Mouse (Mus musculus) hindbrain, embryonic 11.5 days (tissue): ENCODE results near the gene Trmt13. TPM values are rescaled to one million over a fixed set of nuclear protein-coding genes. Genes with fewer than 3 reads are reported as not detected.

Experiments used
- ATAC-seq: fragments of 200-750 bp; cut with Nextera tagmentation; 2 replicates; pipeline ENCODE4 v1.8.0; 2017; ENCODE audit warnings: mild to moderate bottlenecking, moderate TSS enrichment, moderate library complexity; ENCODE audit not compliant: low FRiP score
- DNase-seq: peaks from one replicate; pipeline ENCODE4 v3.0.0-alpha.2; 2015; ENCODE audit warnings: low spot score
- H3K27ac ChIP-seq: fragments of 300-500 bp; sonication (generic); 2 replicates; pipeline ENCODE4 v1.5.1; 2014; ENCODE audit warnings: mild to moderate bottlenecking, low read depth, low read length
- H3K27me3 ChIP-seq: fragments of 300-500 bp; sonication (generic); 2 replicates; pipeline ENCODE4 v1.6.1; 2014; ENCODE audit warnings: mild to moderate bottlenecking, low read length, moderate library complexity, mixed read lengths; ENCODE audit not compliant: control insufficient read depth, insufficient read depth
- H3K36me3 ChIP-seq: fragments of 300-500 bp; sonication (generic); 2 replicates; pipeline ENCODE4 v1.6.1; 2014; ENCODE audit warnings: mild to moderate bottlenecking, low read length, moderate library complexity, mixed read lengths; ENCODE audit not compliant: control insufficient read depth, insufficient read depth
- H3K4me1 ChIP-seq: fragments of 300-500 bp; sonication (generic); replicated peaks from 2 replicates; pipeline ENCODE4 v1.6.1; 2014; ENCODE audit warnings: low read length, mixed read lengths; ENCODE audit not compliant: control insufficient read depth, insufficient read depth
- H3K4me2 ChIP-seq: fragments of 300-500 bp; sonication (generic); replicated peaks from 2 replicates; pipeline ENCODE4 v1.6.1; 2014; ENCODE audit warnings: mild to moderate bottlenecking, low read depth, low read length
- H3K4me3 ChIP-seq: fragments of 300-500 bp; sonication (generic); 2 replicates; pipeline ENCODE4 v1.5.1; 2014; ENCODE audit warnings: low read depth, low read length
- H3K9ac ChIP-seq: fragments of 300-500 bp; sonication (generic); 2 replicates; pipeline ENCODE4 v1.6.1; 2014; ENCODE audit warnings: low read depth, low read length
- H3K9me3 ChIP-seq: fragments of 300-500 bp; sonication (generic); 2 replicates; pipeline ENCODE4 v1.6.1; 2016; ENCODE audit warnings: low read length; ENCODE audit not compliant: control insufficient read depth
- WGBS: fragments of 180-500 bp; shearing (Covaris S2); extraction: QIAGEN DNeasy Blood & Tissue Kit; methylation state at CpG from one replicate; pipeline ENCODE4 v1.1.7; 2014; 5-methylcytosine and 5-hydroxymethylcytosine counted together
- polyA plus RNA-seq: library from polyadenylated mRNA; unstranded; fragments of >200 nt; fragmentation: Nextera tagmentation; extraction: Ambion mirVana; gene quantifications from 2 replicates; pipeline ENCODE4 v1.2.1, GENCODE M21; 2014

Gene Trmt13
- polyA plus RNA-seq, 1 experiment from 2014 or later, result 31.3 TPM

DNA sequence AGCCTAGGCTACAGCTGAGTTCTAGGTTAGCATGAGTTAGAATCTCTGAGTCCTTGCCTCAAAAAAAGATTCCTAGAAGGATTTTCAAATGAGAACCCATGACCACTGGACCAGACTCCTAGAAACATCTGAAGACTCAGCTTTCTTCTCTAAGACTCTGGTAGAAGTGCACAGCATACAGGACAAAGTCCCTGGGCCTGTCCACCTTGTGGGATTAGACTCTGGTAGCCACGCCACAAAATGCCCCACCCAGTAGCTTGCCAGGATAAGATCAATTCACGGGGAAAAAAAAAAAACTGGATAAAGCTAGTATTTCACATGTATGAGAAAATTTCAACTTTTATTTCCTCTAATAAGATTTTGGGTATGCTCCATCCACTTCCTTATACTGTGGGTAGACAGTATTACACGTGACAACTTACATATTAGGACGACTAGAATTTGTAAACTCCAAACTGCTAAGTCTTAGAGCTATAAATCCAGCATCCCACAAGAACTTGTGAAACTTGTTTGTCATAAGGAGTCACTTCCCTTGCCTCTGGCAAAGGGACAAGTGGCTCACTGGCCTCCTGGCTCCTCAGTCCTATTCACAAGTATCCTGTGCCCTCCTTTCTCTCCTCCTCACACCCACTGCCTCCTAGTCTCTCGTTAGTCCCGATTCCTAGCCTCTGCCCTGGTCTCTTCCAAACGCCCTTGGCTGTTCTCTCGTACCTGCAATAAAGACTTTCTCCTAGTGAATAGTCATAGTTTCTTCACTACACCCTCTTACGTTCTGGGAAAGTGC is 23.5 kb upstream of the Trmt13 start:
- Histone ChIP-seq H3K4me1 (no peaks in the 10 kb centered on the region), H3K4me2 (no peak overlapping the region), H3K9ac (no peak overlapping the region), H3K4me3 (no peak overlapping the region), H3K27ac (no peak overlapping the region), H3K36me3 (0 out of 2 replicates have a peak, but pooled peaks cover 2% of the 10 kb centered on the region), H3K27me3 (no peaks in the 10 kb centered on the region), H3K9me3 (no peaks in the 10 kb centered on the region)
- DNase-seq (no peak), ATAC-seq (no peak)
- 94% methylated on average over 9 of the region's 9 CpGs for WGBS

DNA sequence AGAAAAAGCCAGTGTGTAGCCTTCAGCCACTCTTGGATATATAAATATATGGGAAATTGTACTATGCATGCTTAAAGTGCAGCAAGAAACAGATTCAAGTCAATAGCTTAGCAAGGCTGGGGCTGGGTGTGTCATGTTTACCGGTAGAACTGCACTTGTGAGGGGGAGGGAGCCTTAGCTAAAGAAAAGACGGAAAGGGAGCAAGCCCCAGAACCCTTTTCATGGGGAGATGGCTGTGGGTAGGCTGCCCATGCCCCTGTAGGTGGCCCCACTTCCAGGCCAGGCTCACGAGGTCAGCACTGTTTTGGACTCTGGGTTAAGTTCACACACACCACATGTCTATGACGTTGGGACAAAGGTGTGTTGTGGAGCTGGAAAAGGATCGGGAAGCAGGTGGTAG is 21.4 kb upstream of the Trmt13 start:
- Histone ChIP-seq H3K9me3 (no peaks in the 10 kb centered on the region), H3K9ac (no peak overlapping the region), H3K27ac (no peak overlapping the region), H3K4me1 (no peaks in the 10 kb centered on the region), H3K36me3 (0 out of 2 replicates have a peak, but pooled peaks cover 2% of the 10 kb centered on the region), H3K4me2 (no peak overlapping the region), H3K27me3 (no peaks in the 10 kb centered on the region), H3K4me3 (no peak overlapping the region)
- DNase-seq, result no peak
- no peak for ATAC-seq
- 76% methylated on average over 5 of the region's 5 CpGs for WGBS

DNA sequence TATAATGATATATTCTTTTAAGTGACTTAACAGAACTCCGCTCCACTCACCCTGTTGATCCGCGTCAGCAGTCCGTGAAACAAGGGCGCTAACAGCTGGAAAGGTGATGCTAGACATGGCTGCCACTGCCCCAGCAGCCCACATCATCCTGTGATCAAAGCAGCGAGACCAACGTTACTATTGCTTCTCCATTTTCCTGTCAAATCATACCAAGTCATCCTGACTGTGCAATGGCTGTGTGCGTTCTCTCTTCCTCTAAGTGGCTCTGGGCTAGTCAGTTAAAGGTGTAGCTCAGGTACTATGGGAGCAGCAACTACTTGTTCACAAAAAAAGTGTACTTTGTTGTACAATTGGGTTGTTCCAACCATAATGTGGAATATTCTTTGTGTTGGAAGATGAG is 20.5 kb upstream of the Trmt13 start:
- ATAC-seq (no peak), DNase-seq (no peak)
- 94% methylated on average over 8 of the region's 8 CpGs for WGBS
- H3K4me1 ChIP-seq, result no peaks in the 10 kb centered on the region
- no peaks in the 10 kb centered on the region for H3K27me3 ChIP-seq
- no peaks in the 10 kb centered on the region for H3K9me3 ChIP-seq
- H3K4me2 ChIP-seq, result no peak overlapping the region
- no peak overlapping the region for H3K4me3 ChIP-seq
- no peak overlapping the region for H3K27ac ChIP-seq
- 0 out of 2 replicates have a peak, but pooled peaks cover 2% of the 10 kb centered on the region for H3K36me3 ChIP-seq
- H3K9ac ChIP-seq, result no peak overlapping the region

DNA sequence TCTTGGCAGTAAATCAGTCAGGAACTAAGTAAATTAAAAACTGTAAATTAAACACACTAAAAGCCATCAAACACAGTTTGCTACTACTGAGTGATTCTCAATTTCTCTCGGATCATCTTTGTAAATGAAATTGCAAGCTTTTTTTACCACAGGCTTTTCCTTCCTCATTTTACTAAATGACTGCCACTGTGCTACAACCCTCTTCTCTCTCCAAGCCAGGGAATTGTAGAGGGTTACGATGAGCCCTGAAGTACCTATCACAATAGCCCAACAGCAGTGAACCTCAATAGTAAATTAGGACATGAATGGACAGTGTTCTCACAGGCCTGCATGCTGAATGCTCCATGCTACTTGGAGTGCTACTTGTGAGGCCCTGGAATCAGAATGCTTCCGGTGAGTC is 19.7 kb upstream of the Trmt13 start:
- Histone ChIP-seq H3K4me3 (no peak overlapping the region), H3K4me2 (no peak overlapping the region), H3K27me3 (no peaks in the 10 kb centered on the region), H3K9ac (no peak overlapping the region), H3K9me3 (no peaks in the 10 kb centered on the region), H3K27ac (no peak overlapping the region), H3K4me1 (no peaks in the 10 kb centered on the region), H3K36me3 (0 out of 2 replicates have a peak, but pooled peaks cover 2% of the 10 kb centered on the region)
- no peak for ATAC-seq
- 88% methylated on average over 3 of the region's 3 CpGs for WGBS
- DNase-seq, result no peak

DNA sequence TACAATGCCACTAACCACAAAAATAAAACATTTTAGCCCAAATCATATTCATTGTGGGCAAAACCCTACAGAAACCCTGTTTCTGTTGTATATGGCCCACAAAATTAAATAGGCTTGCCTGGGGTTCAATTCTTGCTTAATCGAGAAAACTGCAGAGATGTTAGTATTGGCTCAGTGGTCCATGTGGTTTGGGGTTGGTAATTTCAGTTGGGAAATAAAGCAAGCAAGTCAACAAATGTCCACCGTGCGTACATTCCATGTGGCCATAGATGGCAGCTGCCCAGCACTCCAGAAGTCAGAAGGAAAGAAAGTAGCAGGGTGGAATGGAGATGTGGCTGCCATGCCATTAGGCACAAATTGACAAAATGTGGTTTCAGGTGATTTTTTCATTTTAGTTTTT is 18.6 kb upstream of the Trmt13 start:
- 93% methylated on average over 3 of the region's 3 CpGs for WGBS
- Histone ChIP-seq H3K4me3 (no peak overlapping the region), H3K9ac (no peak overlapping the region), H3K27ac (no peak overlapping the region), H3K9me3 (no peaks in the 10 kb centered on the region), H3K4me2 (no peak overlapping the region), H3K36me3 (0 out of 2 replicates have a peak, but pooled peaks cover 2% of the 10 kb centered on the region), H3K4me1 (no peaks in the 10 kb centered on the region), H3K27me3 (no peaks in the 10 kb centered on the region)
- no peak for DNase-seq
- no peak for ATAC-seq

DNA sequence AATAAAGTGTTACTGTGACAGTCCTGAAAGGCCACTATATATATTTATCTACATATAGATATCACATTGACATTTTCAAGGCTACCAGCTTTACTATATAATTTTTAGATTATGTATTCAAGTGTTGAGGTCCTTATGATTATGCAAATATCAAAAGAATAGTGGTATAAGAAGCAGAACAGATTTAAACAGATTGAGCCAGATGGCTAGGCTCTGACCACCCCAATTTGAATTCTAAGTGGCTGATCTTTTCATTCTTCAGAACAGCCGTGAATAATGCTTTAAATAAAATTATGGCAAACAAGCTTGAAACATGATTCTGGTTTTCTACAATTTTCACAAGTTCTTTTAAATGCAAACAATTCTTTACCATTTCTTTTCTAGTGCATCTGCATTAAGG is 17.1 kb upstream of the Trmt13 start:
- 70% methylated on average over 1 of the region's 1 CpGs for WGBS
- DNase-seq, result no peak
- ATAC-seq, result no peak
- no peak overlapping the region for H3K9ac ChIP-seq
- 0 out of 2 replicates have a peak, but pooled peaks cover 2% of the 10 kb centered on the region for H3K36me3 ChIP-seq
- H3K27me3 ChIP-seq, result no peaks in the 10 kb centered on the region
- H3K27ac ChIP-seq, result no peak overlapping the region
- H3K4me3 ChIP-seq, result no peak overlapping the region
- H3K9me3 ChIP-seq, result no peaks in the 10 kb centered on the region
- no peaks in the 10 kb centered on the region for H3K4me1 ChIP-seq
- no peak overlapping the region for H3K4me2 ChIP-seq

DNA sequence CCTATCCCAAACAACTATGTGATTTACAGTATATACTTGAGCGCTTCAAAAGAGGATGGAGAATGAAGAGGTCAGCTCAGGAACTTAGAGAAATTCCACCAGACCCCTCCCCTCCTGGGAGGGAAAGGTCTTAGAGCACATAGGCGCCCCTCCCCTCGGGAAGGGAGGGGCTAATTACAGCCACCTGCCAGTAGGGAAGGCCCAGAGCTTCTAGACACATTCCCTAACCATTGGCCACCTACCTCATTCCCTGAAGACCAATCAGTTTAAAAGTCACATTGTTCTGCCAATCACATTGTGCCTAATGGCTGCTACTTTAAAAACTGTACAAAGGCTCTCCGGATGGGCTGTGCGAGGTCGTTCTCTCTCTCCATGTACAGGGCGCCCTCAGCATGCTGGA is 8.3 kb upstream of the Trmt13 start:
- Histone ChIP-seq H3K4me2 (no peak overlapping the region), H3K27me3 (no peaks in the 10 kb centered on the region), H3K27ac (no peak overlapping the region), H3K4me3 (no peak overlapping the region), H3K36me3 (0 out of 2 replicates have a peak, but pooled peaks cover 4% of the 10 kb centered on the region), H3K9me3 (no peaks in the 10 kb centered on the region), H3K4me1 (no peaks in the 10 kb centered on the region), H3K9ac (no peak overlapping the region)
- WGBS, result 88% methylated on average over 7 of the region's 7 CpGs
- ATAC-seq, result no peak
- DNase-seq, result no peak

DNA sequence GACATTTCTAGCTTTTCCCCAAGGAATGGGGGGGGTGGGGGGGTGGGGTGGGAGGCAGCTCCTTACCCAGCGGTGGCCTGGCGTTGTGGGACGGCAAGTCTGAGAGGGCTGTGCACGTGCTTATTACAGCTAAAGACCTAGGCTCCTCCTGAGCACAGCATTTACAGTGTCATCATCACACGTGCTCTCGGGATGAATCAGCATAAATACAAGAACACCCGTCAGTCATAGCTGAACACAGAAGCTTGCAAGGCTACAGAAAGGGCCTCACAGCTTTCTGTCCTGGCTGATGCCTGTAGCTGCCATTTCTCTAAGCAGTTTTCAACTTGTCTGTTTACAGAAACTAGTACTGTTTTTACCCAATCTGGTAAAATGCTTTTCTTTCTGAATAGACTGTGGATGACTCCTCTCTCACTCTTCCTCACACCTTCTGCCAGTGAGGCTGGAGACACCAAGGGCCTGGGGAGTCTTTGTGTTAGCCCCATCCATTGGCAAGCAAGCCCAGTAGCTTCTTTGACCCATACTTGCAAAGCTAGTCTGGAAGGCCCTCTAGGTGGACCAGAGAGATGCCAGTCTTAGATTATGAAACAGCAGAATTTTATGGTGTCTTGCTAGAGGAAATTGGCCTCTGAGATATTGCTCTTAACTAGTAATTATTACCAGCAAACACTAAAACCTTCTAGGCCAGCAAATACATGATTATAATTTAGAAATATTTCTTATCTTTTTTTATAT is 6.4 kb upstream of the Trmt13 start:
- H3K4me3 ChIP-seq, result no peak overlapping the region
- no peak for DNase-seq
- 88% methylated on average over 7 of the region's 7 CpGs for WGBS
- 0 out of 2 replicates have a peak, but pooled peaks cover 4% of the 10 kb centered on the region for H3K36me3 ChIP-seq
- no peak overlapping the region for H3K9ac ChIP-seq
- no peak overlapping the region for H3K27ac ChIP-seq
- H3K4me2 ChIP-seq, result no peak overlapping the region
- H3K4me1 ChIP-seq, result no peaks in the 10 kb centered on the region
- no peak for ATAC-seq
- H3K9me3 ChIP-seq, result no peaks in the 10 kb centered on the region
- H3K27me3 ChIP-seq, result no peaks in the 10 kb centered on the region
